Mouse (Mus musculus) heart, adult 2 months (tissue): Measurements from ENCODE around the gene Sorcs2. TPM values are rescaled to one million over a fixed set of nuclear protein-coding genes. Genes with fewer than 3 reads are reported as not detected.

Experiments
- DNase-seq, 2 experiments: peaks; one replicate each; pipeline ENCODE4 v3.0.0; 2021
- H3K27ac ChIP-seq: fragments of 200-600 bp; 2 replicates; pipeline ENCODE4 v1.8.1; 2022
- H3K27me3 ChIP-seq: fragments of 200-500 bp; 2 replicates; pipeline ENCODE4 v1.6.1; 2012; ENCODE audit warnings: mild to moderate bottlenecking, low read length, inconsistent platforms, mixed read lengths; ENCODE audit not compliant: control insufficient read depth, insufficient read depth
- H3K36me3 ChIP-seq: fragments of 200-500 bp; 2 replicates; pipeline ENCODE4 v1.6.1; 2012; ENCODE audit warnings: low read length, inconsistent platforms; ENCODE audit not compliant: control insufficient read depth, insufficient read depth
- H3K4me1 ChIP-seq: fragments of 200-500 bp; 2 replicates; pipeline ENCODE4 v1.6.1; 2011; ENCODE audit warnings: low read length; ENCODE audit not compliant: control insufficient read depth, insufficient read depth
- H3K4me3 ChIP-seq: fragments of 200-600 bp; 2 replicates; pipeline ENCODE4 v1.8.1; 2022
- H3K79me2 ChIP-seq: fragments of 200-500 bp; replicated peaks from 2 replicates; pipeline ENCODE4 v1.6.1; 2012; ENCODE audit warnings: mild to moderate bottlenecking, inconsistent platforms, low read length, moderate library complexity, mixed read lengths; ENCODE audit not compliant: control insufficient read depth, insufficient read depth
- H3K9ac ChIP-seq: fragments of 200-500 bp; 2 replicates; pipeline ENCODE4 v1.6.1; 2012; ENCODE audit warnings: low read depth, mild to moderate bottlenecking, control low read depth, inconsistent platforms, low read length, mixed read lengths
- CTCF ChIP-seq: fragments of 200-600 bp; IDR thresholded peaks from 2 replicates; pipeline ENCODE4 v1.8.1; 2022; ENCODE audit warnings: antibody characterized with exemption, mild to moderate bottlenecking, moderate library complexity
- EP300 ChIP-seq: fragments of 200-500 bp; IDR thresholded peaks from 2 replicates; pipeline ENCODE4 v1.6.1; 2011; ENCODE audit warnings: low read depth, low read length, control low read depth; ENCODE audit not compliant: insufficient read depth
- POLR2A ChIP-seq: fragments of 200-500 bp; IDR thresholded peaks from 2 replicates; pipeline ENCODE4 v1.6.1; 2011; ENCODE audit warnings: mild to moderate bottlenecking, low read depth, low read length, control low read depth; ENCODE audit not compliant: insufficient read depth
- WGBS: fragments of 180-500 bp; shearing (Covaris S2); methylation state at CpG from one replicate; pipeline ENCODE4 v1.1.7; 2018; 5-methylcytosine and 5-hydroxymethylcytosine counted together
- intact Hi-C: fragments of 180-260 bp; cut with DNase I; formaldehyde crosslinking; loops from one replicate; pipeline ENCODE4 v1.15.1; 2025
- polyA plus RNA-seq: library from polyadenylated mRNA; depleted of rRNA; stranded (reverse); fragments of >200 nt; gene quantifications from 2 replicates; pipeline ENCODE4 v1.2.3, GENCODE M21; 2012
- total RNA-seq, 2 experiments: library from RNA; stranded (reverse); gene quantifications; 2 replicates each; pipeline ENCODE4 v1.2.3; 2021

Sorcs2 gene
- total and polyA plus RNA-seq, 3 experiments: 6.0 to 9.0 (median 7.7) TPM

DNA sequence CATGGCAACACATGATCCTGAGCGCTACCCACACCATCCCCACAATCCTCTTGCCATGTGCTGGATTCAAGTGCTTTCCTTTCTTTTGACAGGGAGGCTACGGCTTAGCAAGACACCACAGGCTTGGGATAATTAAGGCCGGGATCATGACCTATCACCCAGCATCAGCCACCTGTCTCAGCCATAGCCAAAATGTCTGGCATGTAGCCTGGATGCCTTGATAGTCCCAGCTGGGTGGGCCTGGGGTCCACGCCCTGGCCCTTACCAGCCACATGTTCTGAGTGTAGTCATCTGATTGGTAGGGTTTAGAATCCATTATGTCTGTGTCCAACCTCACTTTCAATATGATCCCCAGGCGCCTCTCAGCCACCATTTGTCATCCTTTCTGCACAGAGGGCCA, 218.2 kb downstream of the Sorcs2 start:
- Histone ChIP-seq H3K4me1 (no peaks in the 10 kb centered on the region), H3K27me3 (no peaks in the 10 kb centered on the region), H3K27ac (no peak overlapping the region), H3K79me2 (no peaks in the 10 kb centered on the region), H3K36me3 (no peaks in the 10 kb centered on the region), H3K9ac (no peak overlapping the region), H3K4me3 (no peak overlapping the region)
- WGBS: 89% methylated on average over 5 of the region's 5 CpGs
- intact Hi-C loops: no loop called here
- DNase-seq: no peak
- TF ChIP-seq POLR2A: no peak
- no peak for TF ChIP-seq CTCF
- TF ChIP-seq EP300: no peak

DNA sequence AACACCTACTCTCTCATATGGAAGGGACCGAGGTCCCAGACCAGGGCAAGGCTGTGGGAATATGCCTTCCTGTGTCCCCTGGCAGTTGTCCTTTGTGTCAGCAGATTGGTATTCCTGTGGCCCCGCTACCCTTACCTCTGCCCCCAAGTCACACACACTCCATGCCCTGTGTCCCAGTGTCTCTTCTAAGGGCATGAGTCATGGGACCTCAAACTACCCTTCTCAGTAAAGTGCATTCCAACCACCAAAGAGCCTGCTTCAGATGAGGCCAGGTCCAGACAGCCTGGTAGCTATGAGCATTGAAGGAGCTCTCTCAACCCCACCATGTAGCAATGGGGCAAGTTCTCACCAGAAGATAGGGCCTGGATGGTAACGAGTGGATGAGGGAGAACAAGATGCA, 219.2 kb downstream of the Sorcs2 start:
- no peaks in the 10 kb centered on the region for H3K27me3 ChIP-seq
- intact Hi-C loops: no loop called here
- no peak for DNase-seq
- H3K4me3 ChIP-seq: no peak overlapping the region
- no peaks in the 10 kb centered on the region for H3K36me3 ChIP-seq
- no peaks in the 10 kb centered on the region for H3K79me2 ChIP-seq
- 92% methylated on average over 3 of the region's 3 CpGs for WGBS
- H3K9ac ChIP-seq: no peak overlapping the region
- no peaks in the 10 kb centered on the region for H3K4me1 ChIP-seq
- TF ChIP-seq POLR2A: no peak
- no peak for TF ChIP-seq EP300
- no peak for TF ChIP-seq CTCF
- H3K27ac ChIP-seq: no peak overlapping the region

GRCm38 (mm10) chr5:36178215-36178614, 219.7 kb downstream of the Sorcs2 start:
- Histone ChIP-seq H3K27me3 (no peaks in the 10 kb centered on the region), H3K4me1 (no peaks in the 10 kb centered on the region), H3K4me3 (no peak overlapping the region), H3K27ac (no peak overlapping the region), H3K9ac (no peak overlapping the region), H3K36me3 (no peaks in the 10 kb centered on the region), H3K79me2 (no peaks in the 10 kb centered on the region)
- no peak for DNase-seq
- TF ChIP-seq CTCF: no peak
- TF ChIP-seq POLR2A: no peak
- TF ChIP-seq EP300: no peak
- 56% methylated on average over 7 of the region's 7 CpGs for WGBS
- intact Hi-C loops: no loop called here

DNA sequence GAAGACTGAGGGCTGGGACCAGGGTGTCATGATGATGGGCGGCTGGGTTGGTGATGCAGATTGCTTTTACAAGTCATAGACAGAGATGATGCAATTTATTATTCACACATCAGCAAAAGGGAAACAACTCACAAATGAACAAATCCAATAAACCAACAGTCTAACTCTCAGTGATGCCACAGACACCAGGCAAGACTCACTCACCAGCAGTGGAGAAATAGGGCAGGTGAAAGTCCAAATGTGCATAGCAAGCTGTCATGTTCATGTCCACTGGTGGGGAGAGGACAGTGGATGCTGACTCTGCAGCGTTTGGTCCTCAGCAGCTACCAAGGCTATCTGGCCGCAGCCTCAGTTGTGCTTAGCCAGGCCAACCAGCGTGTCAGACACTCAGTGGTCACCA, 221.1 kb downstream of the Sorcs2 start:
- TF ChIP-seq CTCF (no peak), POLR2A (no peak), EP300 (no peak)
- Histone ChIP-seq H3K36me3 (no peaks in the 10 kb centered on the region), H3K4me1 (no peaks in the 10 kb centered on the region), H3K27me3 (no peaks in the 10 kb centered on the region), H3K9ac (no peak overlapping the region), H3K4me3 (no peak overlapping the region), H3K79me2 (no peaks in the 10 kb centered on the region), H3K27ac (no peak overlapping the region)
- WGBS: 86% methylated on average over 4 of the region's 4 CpGs
- DNase-seq: no peak
- intact Hi-C loops: no loop called here

GRCm38 (mm10) chr5:36176409-36176808, 221.5 kb downstream of the Sorcs2 start:
- Histone ChIP-seq H3K27me3 (no peaks in the 10 kb centered on the region), H3K4me3 (no peak overlapping the region), H3K4me1 (no peaks in the 10 kb centered on the region), H3K36me3 (no peaks in the 10 kb centered on the region), H3K27ac (no peak overlapping the region), H3K79me2 (no peaks in the 10 kb centered on the region), H3K9ac (no peak overlapping the region)
- TF ChIP-seq POLR2A: no peak
- TF ChIP-seq EP300: no peak
- TF ChIP-seq CTCF: no peak
- DNase-seq: no peak
- intact Hi-C loops: no loop called here
- 68% methylated on average over 11 of the region's 11 CpGs for WGBS

DNA sequence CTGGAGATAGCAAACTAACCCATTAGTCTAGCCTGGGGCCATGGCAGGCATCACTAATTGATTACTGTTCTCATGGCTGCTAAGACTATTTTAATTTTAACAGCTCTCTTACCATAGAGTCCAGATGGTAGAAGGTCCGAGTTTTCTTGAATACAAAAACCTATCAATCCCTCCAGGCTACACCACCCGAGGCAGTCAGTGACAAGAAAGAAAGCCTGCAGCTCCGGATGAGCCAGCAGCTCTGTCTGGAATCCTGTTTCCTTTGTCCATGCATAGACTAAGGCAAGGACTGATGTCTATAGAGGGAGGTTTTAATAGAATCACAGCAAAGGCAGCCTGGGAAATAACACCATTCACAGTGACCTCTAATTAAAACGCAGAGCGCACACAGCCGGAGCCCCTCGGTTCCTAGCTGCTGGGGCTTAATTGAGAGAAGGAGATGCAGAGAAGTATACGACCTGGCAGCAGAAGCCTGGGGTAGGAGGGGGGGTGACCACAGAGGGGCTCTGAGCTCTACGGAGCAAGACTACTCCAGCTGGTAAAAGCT, 223.3 kb downstream of the Sorcs2 start:
- Histone ChIP-seq H3K27ac (no peak overlapping the region), H3K9ac (no peak overlapping the region), H3K79me2 (no peaks in the 10 kb centered on the region), H3K4me3 (no peak overlapping the region), H3K4me1 (peaks cover under 1% of the 10 kb centered on the region), H3K36me3 (no peaks in the 10 kb centered on the region), H3K27me3 (no peaks in the 10 kb centered on the region)
- 77% methylated on average over 9 of the region's 9 CpGs for WGBS
- no peak for DNase-seq
- intact Hi-C loops: no loop called here
- TF ChIP-seq POLR2A: no peak
- no peak for TF ChIP-seq EP300
- no peak for TF ChIP-seq CTCF
